Mouse (Mus musculus): ENCODE results near the gene Copg2. TPM values are rescaled to one million over a fixed set of nuclear protein-coding genes. Genes with fewer than 3 reads are reported as not detected.
"Not testable (repeated sequence)": the region's sequence is repeated elsewhere in the genome, so short reads cannot be mapped to it uniquely, and the experiment has no call there.

Copg2 gene
- polyA plus RNA-seq, 1 experiment from 2014 or later, result 34.3 TPM

- H3K4me1 ChIP-seq; DNase-seq (ENCODE audit: low spot score); H3K9me3 ChIP-seq (replicated peaks); H3K27ac ChIP-seq (replicated peaks); H3K4me3 ChIP-seq; H3K27me3 ChIP-seq (ENCODE audit: low read depth, poor library complexity, severe bottlenecking): not testable (repeated sequence)
- H3K36me3 ChIP-seq, result peaks cover 30% of the 10 kb centered on the region
- WGBS, result 92% methylated on average over 7 of the region's 7 CpGs
Measured at GRCm38 (mm10) chr6:30802915-30803314, 93.7 kb downstream of the Copg2 start.

- 91% methylated on average over 2 of the region's 2 CpGs for WGBS
- H3K4me1 ChIP-seq, result no peaks in the 10 kb centered on the region
- H3K9me3 ChIP-seq (replicated peaks), result no peaks in the 10 kb centered on the region
- H3K36me3 ChIP-seq, result peaks cover 46% of the 10 kb centered on the region
- no peak overlapping the region for H3K4me3 ChIP-seq
- no peak overlapping the region for H3K27ac ChIP-seq (replicated peaks)
- DNase-seq (ENCODE audit: low spot score), result no peak
- H3K27me3 ChIP-seq (ENCODE audit: low read depth, poor library complexity, severe bottlenecking), result no peaks in the 10 kb centered on the region
Measured at GRCm38 (mm10) chr6:30751209-30751608, 145.4 kb downstream of the Copg2 start.

GRCm38 (mm10) chr6:30750482-30750881, 146.1 kb downstream of the Copg2 start:
- Histone ChIP-seq H3K4me1 (peaks cover 2% of the 10 kb centered on the region), H3K36me3 (peaks cover 53% of the 10 kb centered on the region), H3K27ac (replicated peaks) (no peak overlapping the region), H3K27me3 (ENCODE audit: low read depth, poor library complexity, severe bottlenecking) (no peaks in the 10 kb centered on the region), H3K4me3 (no peak overlapping the region), H3K9me3 (replicated peaks) (no peaks in the 10 kb centered on the region)
- no peak for DNase-seq (ENCODE audit: low spot score)
- WGBS, result 87% methylated on average over 6 of the region's 6 CpGs

- 73% methylated on average over 1 of the region's 1 CpGs for WGBS
- Histone ChIP-seq H3K27ac (replicated peaks) (no peak overlapping the region), H3K4me3 (no peak overlapping the region), H3K36me3 (peaks cover 59% of the 10 kb centered on the region), H3K27me3 (ENCODE audit: low read depth, poor library complexity, severe bottlenecking) (no peaks in the 10 kb centered on the region), H3K4me1 (peaks cover 8% of the 10 kb centered on the region), H3K9me3 (replicated peaks) (no peaks in the 10 kb centered on the region)
- no peak for DNase-seq (ENCODE audit: low spot score)
Measured at GRCm38 (mm10) chr6:30749892-30750291, 146.7 kb downstream of the Copg2 start.

GRCm38 (mm10) chr6:30749042-30749689, 147.4 kb downstream of the Copg2 start:
- Histone ChIP-seq H3K4me3 (no peak overlapping the region), H3K4me1 (peaks cover 10% of the 10 kb centered on the region), H3K27me3 (ENCODE audit: low read depth, poor library complexity, severe bottlenecking) (no peaks in the 10 kb centered on the region), H3K27ac (replicated peaks) (no peak overlapping the region), H3K36me3 (peaks cover 67% of the 10 kb centered on the region), H3K9me3 (replicated peaks) (no peaks in the 10 kb centered on the region)
- 61% methylated on average over 2 of the region's 2 CpGs for WGBS
- no peak for DNase-seq (ENCODE audit: low spot score)

- no peak for DNase-seq (ENCODE audit: low spot score)
- Histone ChIP-seq H3K27ac (replicated peaks) (no peak overlapping the region), H3K9me3 (replicated peaks) (no peaks in the 10 kb centered on the region), H3K4me1 (peaks cover 10% of the 10 kb centered on the region), H3K4me3 (no peak overlapping the region), H3K36me3 (peaks cover 74% of the 10 kb centered on the region), H3K27me3 (ENCODE audit: low read depth, poor library complexity, severe bottlenecking) (no peaks in the 10 kb centered on the region)
- WGBS, result 84% methylated on average over 6 of the region's 6 CpGs
Measured at GRCm38 (mm10) chr6:30748358-30748910, 148.2 kb downstream of the Copg2 start.

GRCm38 (mm10) chr6:30747631-30748357, 148.8 kb downstream of the Copg2 start:
- H3K27me3 ChIP-seq (ENCODE audit: low read depth, poor library complexity, severe bottlenecking), result no peaks in the 10 kb centered on the region
- peaks cover 10% of the 10 kb centered on the region for H3K4me1 ChIP-seq
- DNase-seq (ENCODE audit: low spot score), result no peak
- peaks cover 80% of the 10 kb centered on the region for H3K36me3 ChIP-seq
- H3K4me3 ChIP-seq, result no peak overlapping the region
- no peaks in the 10 kb centered on the region for H3K9me3 ChIP-seq (replicated peaks)
- 76% methylated on average over 7 of the region's 7 CpGs for WGBS
- H3K27ac ChIP-seq (replicated peaks), result no peak overlapping the region

- H3K36me3 ChIP-seq, result peaks cover 99% of the 10 kb centered on the region
- H3K27me3 ChIP-seq (ENCODE audit: low read depth, poor library complexity, severe bottlenecking), result no peaks in the 10 kb centered on the region
- 82% methylated on average over 7 of the region's 7 CpGs for WGBS
- H3K9me3 ChIP-seq (replicated peaks), result no peaks in the 10 kb centered on the region
- no peak overlapping the region for H3K27ac ChIP-seq (replicated peaks)
- H3K4me3 ChIP-seq, result no peak overlapping the region
- peaks cover 24% of the 10 kb centered on the region for H3K4me1 ChIP-seq
- DNase-seq (ENCODE audit: low spot score), result no peak
Measured at GRCm38 (mm10) chr6:30745591-30745990, 151.0 kb downstream of the Copg2 start.

GRCm38 (mm10) chr6:30744846-30745245, 151.7 kb downstream of the Copg2 start:
- Histone ChIP-seq H3K4me3 (no peak overlapping the region), H3K27ac (replicated peaks) (no peak overlapping the region), H3K27me3 (ENCODE audit: low read depth, poor library complexity, severe bottlenecking) (no peaks in the 10 kb centered on the region), H3K4me1 (peaks cover 32% of the 10 kb centered on the region), H3K36me3 (peaks cover 99% of the 10 kb centered on the region), H3K9me3 (replicated peaks) (peaks cover 5% of the 10 kb centered on the region; the same call in 1 of the 2 replicates)
- no peak for DNase-seq (ENCODE audit: low spot score)
- WGBS, result 81% methylated on average over 10 of the region's 10 CpGs

- peaks cover 55% of the 10 kb centered on the region for H3K4me1 ChIP-seq
- peak overlapping the region; percentile 90 for H3K27ac ChIP-seq (replicated peaks)
- peaks cover 78% of the 10 kb centered on the region for H3K36me3 ChIP-seq
- H3K9me3 ChIP-seq (replicated peaks), result peaks cover 61% of the 10 kb centered on the region
- 57% methylated on average over 10 of the region's 10 CpGs for WGBS
- H3K27me3 ChIP-seq (ENCODE audit: low read depth, poor library complexity, severe bottlenecking), result no peaks in the 10 kb centered on the region
- H3K4me3 ChIP-seq, result peak overlapping the region; percentile 70
- DNase-seq (ENCODE audit: low spot score), result no peak
Measured at GRCm38 (mm10) chr6:30739177-30739747, 157.3 kb downstream of the Copg2 start.

GRCm38 (mm10) chr6:30738464-30739006, 158.1 kb downstream of the Copg2 start:
- peaks cover 61% of the 10 kb centered on the region for H3K9me3 ChIP-seq (replicated peaks)
- 51% methylated on average over 20 of the region's 20 CpGs for WGBS

GRCm38 (mm10) chr6:30737548-30738463, 158.8 kb downstream of the Copg2 start:
- H3K36me3 ChIP-seq, result peaks cover 64% of the 10 kb centered on the region
- 60% methylated on average over 66 of the region's 66 CpGs for WGBS
- H3K27me3 ChIP-seq (ENCODE audit: low read depth, poor library complexity, severe bottlenecking), result no peaks in the 10 kb centered on the region
- peaks cover 61% of the 10 kb centered on the region for H3K9me3 ChIP-seq (replicated peaks)
- H3K4me1 ChIP-seq, result peaks cover 69% of the 10 kb centered on the region
- H3K27ac ChIP-seq (replicated peaks), result peak overlapping the region; percentile 90
- H3K4me3 ChIP-seq, result peak overlapping the region; percentile 70
- peak; percentile 85 for DNase-seq (ENCODE audit: low spot score)

More at GRCm38 (mm10) chr6:30738464-30739006, 158.1 kb downstream of the Copg2 start:
- H3K4me1 ChIP-seq, result peaks cover 62% of the 10 kb centered on the region
- peak overlapping the region; percentile 70 for H3K4me3 ChIP-seq
- peak overlapping the region; percentile 90 for H3K27ac ChIP-seq (replicated peaks)
- no peak for DNase-seq (ENCODE audit: low spot score)
- H3K27me3 ChIP-seq (ENCODE audit: low read depth, poor library complexity, severe bottlenecking), result no peaks in the 10 kb centered on the region
- peaks cover 71% of the 10 kb centered on the region for H3K36me3 ChIP-seq
